In genomic region chr10:105578291-105578845, GRCm38 (mm10) we compare ENCODE assay signal across 15 mouse cellular contexts. TPM values are rescaled to one million over a fixed set of nuclear protein-coding genes. Genes with fewer than 3 reads are reported as not detected.
DNase-seq lines count a peak whose midpoint lies in the region; ATAC-seq and TF ChIP-seq lines count a peak whose summit lies in the region.
"Had no signal": no experiment of that assay in that cellular context is flagged by ENCODE, and none has a peak within 500 bp of the region (broad histone marks: within the 10 kb centered on the region; RNA-seq: fewer than 3 reads in every experiment).

No protein-coding gene starts in this region.

- peaks cover 56% of the 10 kb centered on the region for H3K4me1 ChIP-seq in megakaryocyte, embryonic 14.5 days
- no peaks in the 10 kb centered on the region for H3K4me1 ChIP-seq in olfactory bulb, adult 2 months (ENCODE audit: control insufficient read depth, insufficient read depth, low read length)

- no peaks in the 10 kb centered on the region for H3K9me3 ChIP-seq in megakaryocyte, embryonic 14.5 days
- H3K9me3 ChIP-seq: forebrain, embryonic 15.5 days; heart, embryonic 12.5 days had no signal

- peaks cover 4% of the 10 kb centered on the region for H3K27me3 ChIP-seq in megakaryocyte, embryonic 14.5 days (replicated peaks)
- H3K27me3 ChIP-seq: forebrain, embryonic 15.5 days; heart, embryonic 12.5 days had no signal

- H3K4me3 ChIP-seq in megakaryocyte, embryonic 14.5 days (replicated peaks): peak overlapping the region; percentile 12
- H3K4me3 ChIP-seq in olfactory bulb, adult 2 months (ENCODE audit: insufficient read depth, low read depth, low read length): no peak overlapping the region
- H3K4me3 ChIP-seq: forebrain, embryonic 15.5 days; heart, embryonic 12.5 days; left cerebral cortex, adult 2 months had no signal

- ATAC-seq in frontal cortex, adult (ENCODE audit: low TSS enrichment): peak; percentile 17; the same call in 1 of the 2 replicates
- ATAC-seq in megakaryocyte, adult 5-6 weeks (ENCODE audit: poor library complexity, severe bottlenecking): no peak
- ATAC-seq: forebrain, embryonic 15.5 days; intestine, embryonic 16.5 days had no signal

- DNase-seq in frontal cortex, postnatal 10 days (ENCODE audit: low spot score in 2 of 2): no peak
- DNase-seq in cerebellum, postnatal 14 days: peak; percentile 63 to 77
- no peak for DNase-seq in thymus, postnatal 4 days
- no peak for DNase-seq in left cerebral cortex, adult 8-10 months (ENCODE audit: low spot score in 2 of 2)
- DNase-seq: adrenal gland, adult 8-10 months; embryo, embryonic 11 days; lung, adult 18-20 months had no signal

- TF ChIP-seq POLR2A in olfactory bulb, adult 2 months (IDR thresholded peaks at IDR 0.05; ENCODE audit: insufficient read depth, low read depth, low read length): no peak

- WGBS in olfactory bulb, adult 2 months: 23% methylated on average over 8 of the region's 8 CpGs

- H3K27ac ChIP-seq in olfactory bulb, adult 2 months (ENCODE audit: insufficient read depth, low read depth, low read length): 0 out of 2 replicates have a peak overlapping the region, but pooled peaks have one; percentile 4
- H3K27ac ChIP-seq: forebrain, embryonic 15.5 days; left cerebral cortex, adult 2 months had no signal

- no peak for TF ChIP-seq CTCF in olfactory bulb, adult 2 months (IDR thresholded peaks at IDR 0.05; ENCODE audit: insufficient read depth, low read depth, low read length)

- no peaks in the 10 kb centered on the region for H3K36me3 ChIP-seq in megakaryocyte, embryonic 14.5 days (replicated peaks; ENCODE audit: low read length)
- H3K36me3 ChIP-seq: forebrain, embryonic 15.5 days; heart, embryonic 12.5 days had no signal

RNA-seq across cellular contexts. Expression of gene Tmtc2, which starts 4.1 kb away (rescaled TPM):
- polyA plus RNA-seq in megakaryocyte, embryonic 14.5 days (2012; ENCODE audit: insufficient read depth, low replicate concordance): 0.10 TPM in 1 of 2 replicates, not detected in the other
- 0.18 TPM in 1 of 2 replicates, not detected in the other for total RNA-seq in megakaryocyte, adult 5-6 weeks (2015)
- total RNA-seq in megakaryocyte, adult 5-6 weeks (2017): 0.07 and 0.20 TPM in 2 replicates
- polyA plus RNA-seq in olfactory bulb, adult 2 months (2012; ENCODE audit: insufficient read depth, insufficient read length, low replicate concordance, missing spikeins): not detected in 2 replicates
- 10 to 100 TPM in 3 of 4 experiments, 1 to 10 TPM in 1; 9.9 to 12.4 (median 10.9) TPM for total RNA-seq in left cerebral cortex, adult 8-10 months (2022)

Comparison
In these comparisons a context has a peak if more than half of its experiments do, and no peak if none do; other contexts are left out.
1. DNase-seq: peak in cerebellum, postnatal 14 days (2 of 2); none in frontal cortex, postnatal 10 days (0 of 2), thymus, postnatal 4 days (single experiment) and left cerebral cortex, adult 8-10 months (0 of 2).
2. RNA of gene Tmtc2, which starts 4.1 kb away (total RNA-seq): 9.9 to 12.4 TPM in left cerebral cortex, adult 8-10 months; 0.07 to 0.20 TPM in megakaryocyte, adult 5-6 weeks; every median in the first group is over 4 times any median in the second.